In genomic region chr12:80385361-80385760, GRCm38 (mm10) we compare ENCODE assay signal across 19 mouse cellular contexts.
"Had no signal": no experiment of that assay in that cellular context is flagged by ENCODE, and none has a peak within 500 bp of the region (broad histone marks: within the 10 kb centered on the region; RNA-seq: fewer than 3 reads in every experiment).

No protein-coding gene starts in this region.

- H3K27ac ChIP-seq: kidney, postnatal 0 days; liver, embryonic 14.5 days; lung, embryonic 15.5 days; midbrain, embryonic 12.5 days; neural tube, embryonic 13.5 days; stomach, embryonic 15.5 days had no signal

- ATAC-seq: midbrain, embryonic 16.5 days had no signal

- H3K9me3 ChIP-seq: lung, embryonic 15.5 days; midbrain, embryonic 12.5 days; neural tube, embryonic 13.5 days; stomach, embryonic 15.5 days had no signal

- H3K4me3 ChIP-seq: left cerebral cortex, adult 2 months; lung, embryonic 15.5 days; midbrain, embryonic 12.5 days; myocyte; neural tube, embryonic 13.5 days; stomach, embryonic 15.5 days had no signal

- H3K27me3 ChIP-seq: lung, embryonic 15.5 days; midbrain, embryonic 12.5 days; neural tube, embryonic 13.5 days; stomach, embryonic 15.5 days had no signal

- H3K4me2 ChIP-seq: lung, embryonic 15.5 days; midbrain, embryonic 12.5 days; neural tube, embryonic 13.5 days; stomach, embryonic 15.5 days had no signal

- H3K4me1 ChIP-seq: stomach, embryonic 15.5 days had no signal

- DNase-seq: kidney, adult 9 months; kidney, postnatal 36 days; layer of hippocampus, postnatal 36 days; lung, adult 18-20 months; lung, postnatal 10 days; lung, postnatal 36 days; retina, postnatal 1 day; right cerebral cortex, postnatal 25 days; spleen, adult 18-20 months; thymus, postnatal 25 days had no signal

- H3K9ac ChIP-seq: liver, embryonic 14.5 days; lung, embryonic 15.5 days; midbrain, embryonic 12.5 days; neural tube, embryonic 13.5 days; stomach, embryonic 15.5 days had no signal
